Mouse (Mus musculus): ENCODE measurements at regions not wholly inside any gene's neighbourhood (a gene's known extent, or its start where the extent isn't known, plus 50 kb on each side); places are given as distances from the start of the nearest gene placed in this dataset.
"Not testable (repeated sequence)": the region's sequence is repeated elsewhere in the genome, so short reads cannot be mapped to it uniquely, and the experiment has no call there.

DNA sequence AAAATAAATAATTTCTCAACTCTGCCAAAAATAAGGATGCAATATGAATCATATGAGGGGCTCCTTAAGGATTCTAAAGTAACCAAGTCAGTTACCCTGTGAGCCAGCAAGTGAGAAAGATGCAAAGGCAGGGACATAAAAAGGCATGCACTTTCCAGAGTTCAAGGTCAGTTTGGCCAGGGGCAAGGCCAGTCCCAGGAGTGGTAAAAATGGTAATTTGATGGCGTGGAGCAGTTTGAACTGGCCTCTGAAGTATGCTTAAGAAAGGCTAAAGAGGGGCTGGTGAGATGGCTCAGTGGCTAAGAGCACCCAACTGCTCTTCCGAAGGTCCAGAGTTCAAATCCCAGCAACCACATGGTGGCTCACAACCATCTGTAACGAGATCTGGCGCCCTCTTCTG lies 68.8 kb downstream of the BC005561 start:
- in situ Hi-C loops (cut with MboI, MseI) = not testable (repeated sequence)

DNA sequence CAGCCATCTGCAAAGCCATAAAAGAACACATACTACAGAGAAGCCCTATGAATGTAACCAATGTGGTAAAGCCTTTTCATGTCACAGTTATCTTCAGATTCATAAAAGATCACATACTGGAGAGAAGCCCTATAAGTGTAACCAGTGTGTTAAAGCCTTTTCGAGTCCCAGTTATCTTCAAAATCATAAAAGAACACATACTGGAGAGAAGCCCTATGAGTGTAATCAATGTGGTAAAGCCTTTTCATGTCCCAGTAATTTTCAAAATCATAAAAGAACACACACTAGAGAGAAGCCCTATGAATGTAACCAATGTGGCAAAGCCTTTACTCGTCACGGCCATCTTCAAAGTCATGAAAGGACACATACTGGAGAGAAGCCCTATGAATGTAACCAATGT lies 74.2 kb downstream of the BC005561 start:
- in situ Hi-C loops (cut with MboI, MseI) = not testable (repeated sequence)

DNA sequence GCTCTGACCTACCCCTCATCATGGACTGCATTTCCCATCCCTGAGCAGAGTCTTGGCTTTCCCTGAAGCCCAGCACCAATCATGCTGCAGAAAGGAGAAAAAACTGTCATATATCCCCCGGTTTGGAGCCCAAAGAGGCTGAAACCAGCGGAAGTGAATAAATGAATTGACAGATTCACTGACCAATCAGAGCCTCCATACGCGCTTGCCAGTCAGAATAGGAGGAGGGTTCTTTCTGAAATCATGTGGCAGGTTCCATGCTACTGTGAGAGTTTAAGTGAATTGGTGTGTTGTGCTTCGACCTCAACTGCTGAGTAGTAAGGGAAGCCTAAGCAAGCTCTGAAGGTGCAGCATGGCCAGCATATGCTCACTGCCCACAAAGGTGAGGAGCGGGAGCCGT lies 101.0 kb downstream of the BC005561 start:
- in situ Hi-C loops (cut with MboI, MseI) = loop anchor here (5.0 kb wide), 1 partner anchor 68 kb away; no protein-coding TSS in a partner anchor
